Mouse (Mus musculus) neutrophil, adult 5-6 weeks (primary cell): ENCODE measurements around the gene Rnps1. TPM values are rescaled to one million over a fixed set of nuclear protein-coding genes. Genes with fewer than 3 reads are reported as not detected.
"Not testable (repeated sequence)": the region's sequence is repeated elsewhere in the genome, so short reads cannot be mapped to it uniquely, and the experiment has no call there.

Experiments used
- ATAC-seq: fragments of 151-379, 151-347 bp; 2 replicates; pipeline ENCODE4 v1.8.0; 2017; ENCODE audit warnings: mild to moderate bottlenecking, moderate TSS enrichment; ENCODE audit not compliant: insufficient number of reproducible peaks, poor library complexity, low FRiP score, severe bottlenecking; ENCODE audit errors: extremely low read depth
- total RNA-seq: library from RNA; stranded (forward); fragments of 200-1000 nt; gene quantifications from 2 replicates; pipeline ENCODE4 v1.2.3, GENCODE M21; 2017

The Rnps1 gene
- total RNA-seq, result 98.5 and 117 TPM in 2 replicates

DNA sequence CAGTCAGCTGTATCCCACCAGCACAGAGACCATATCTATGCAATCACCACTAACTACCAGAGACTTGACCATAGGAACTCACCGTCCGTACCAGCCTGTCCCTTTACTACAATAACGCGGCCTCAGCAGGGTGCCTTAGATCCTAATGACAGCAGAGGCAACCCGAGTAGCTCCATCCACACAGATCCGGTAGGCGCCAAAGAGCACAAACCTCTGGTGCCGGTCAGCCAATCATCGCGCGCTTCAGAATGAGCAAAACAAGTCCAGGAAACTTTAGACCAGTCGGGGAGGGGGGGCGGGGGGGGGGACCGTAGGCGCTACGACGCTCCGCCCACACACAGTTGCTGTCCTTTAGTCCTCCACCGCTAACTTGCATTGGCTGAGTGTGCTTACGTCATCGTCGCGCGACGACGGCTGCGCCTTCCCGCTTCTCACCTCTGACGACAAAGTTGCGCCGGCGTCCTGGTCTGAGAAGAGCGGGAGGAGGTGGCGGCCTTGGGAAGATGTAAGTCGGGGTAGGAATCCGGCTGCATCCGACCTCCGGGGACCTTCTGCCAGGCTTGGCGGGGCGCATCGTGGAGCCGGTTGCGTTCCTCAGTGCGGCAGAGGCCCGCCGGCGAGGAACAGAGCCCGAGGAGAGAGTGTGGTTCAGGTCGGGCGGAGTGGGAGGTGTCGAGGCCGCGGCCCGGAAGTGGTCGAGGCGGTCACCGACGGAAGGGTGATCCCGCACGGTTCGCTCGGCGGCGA, at the start of gene Rnps1:
Gene Rnps1, plus strand, starts transcription at position 336 of the 747 bp plus-strand sequence.
- ATAC-seq, result peak; percentile 88

DNA sequence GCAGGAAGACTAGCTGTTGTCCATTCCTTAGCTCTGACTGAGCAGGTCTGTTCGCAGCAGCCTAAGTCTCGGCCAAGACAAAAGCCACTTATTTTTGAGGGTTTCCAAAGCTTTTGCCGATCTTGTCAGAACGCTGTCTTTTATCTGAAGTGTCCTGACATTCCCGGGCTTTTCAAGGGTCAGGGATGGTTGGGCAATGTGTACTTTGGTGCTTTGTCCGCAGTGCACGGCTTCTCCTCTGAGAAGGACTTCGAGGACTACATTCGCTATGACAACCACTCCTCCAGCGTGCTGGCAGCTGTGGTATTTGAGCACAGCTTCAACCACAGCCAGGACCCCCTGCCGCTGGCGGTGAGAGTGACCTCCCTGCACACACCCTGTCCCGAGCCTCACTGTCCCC, 48.5 kb upstream of the Rnps1 start:
- ATAC-seq, result no peak

DNA sequence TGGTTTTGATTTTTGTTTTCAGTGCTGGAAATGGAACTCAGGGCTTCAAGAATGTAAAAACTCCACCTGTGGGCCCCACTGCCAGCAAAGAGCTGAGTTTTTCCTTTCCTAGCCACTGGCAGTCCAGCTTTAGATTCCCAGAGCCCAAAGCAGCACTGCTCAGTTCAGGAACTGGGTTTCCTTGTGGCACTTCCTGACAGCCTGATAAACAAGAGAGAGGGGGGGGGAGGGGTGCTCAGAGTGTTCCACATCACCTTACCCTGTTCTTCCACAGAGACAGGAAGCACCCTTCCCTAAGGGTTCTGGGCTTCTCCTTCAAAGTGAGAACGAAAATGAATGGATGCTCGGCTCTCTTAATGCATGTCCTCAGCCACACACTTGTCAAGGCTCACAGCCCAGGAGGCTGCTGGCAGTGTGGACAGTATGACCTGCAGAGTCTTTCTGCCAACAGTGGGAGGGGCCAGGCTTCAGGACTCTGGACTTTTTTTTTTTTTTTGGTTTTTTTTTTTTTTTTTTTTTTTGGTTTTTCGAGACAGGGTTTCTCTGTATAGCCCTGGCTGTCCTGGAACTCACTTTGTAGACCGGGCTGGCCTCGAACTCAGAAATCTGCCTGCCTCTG, 39.2 kb upstream of the Rnps1 start:
- ATAC-seq, result no peak

DNA sequence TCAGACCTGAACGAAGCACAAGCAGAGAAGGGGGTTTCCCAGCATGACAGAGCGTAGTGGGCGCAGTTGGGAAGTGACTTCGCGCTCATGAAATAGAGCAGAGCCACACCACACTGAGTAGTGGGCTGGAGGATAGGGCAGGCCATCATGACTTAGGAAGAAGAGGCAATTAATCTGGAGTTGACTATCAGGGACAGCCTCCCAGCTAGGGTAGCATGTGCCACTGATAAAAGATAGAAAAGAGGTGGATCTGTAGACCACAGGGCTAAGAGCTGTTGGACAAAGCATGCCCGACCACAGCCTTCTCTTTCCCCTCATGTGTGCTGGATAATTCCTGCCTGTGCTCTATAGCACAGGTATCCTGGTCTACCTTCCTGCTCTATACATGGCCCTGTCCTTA, 38.5 kb upstream of the Rnps1 start:
- ATAC-seq, result no peak

DNA sequence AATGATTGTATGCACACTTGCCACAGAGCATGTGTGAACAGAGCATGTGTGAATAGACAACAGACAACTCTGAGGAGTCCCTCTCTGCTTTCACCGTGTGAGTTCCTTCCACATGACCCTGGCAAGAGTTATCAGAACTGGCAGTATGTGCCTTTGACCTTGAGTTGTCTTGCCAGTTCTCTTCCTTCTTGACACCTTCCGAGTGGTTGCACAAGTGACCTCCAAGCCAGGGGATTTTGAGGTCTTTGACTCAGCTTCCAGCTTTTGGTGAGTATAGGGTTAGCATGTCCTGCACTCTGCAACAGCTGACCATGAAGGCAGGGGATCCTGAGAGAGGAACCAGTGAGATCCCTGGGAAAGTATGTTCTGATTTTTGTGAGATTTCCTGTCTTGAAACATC, 35.9 kb upstream of the Rnps1 start:
- no peak for ATAC-seq

DNA sequence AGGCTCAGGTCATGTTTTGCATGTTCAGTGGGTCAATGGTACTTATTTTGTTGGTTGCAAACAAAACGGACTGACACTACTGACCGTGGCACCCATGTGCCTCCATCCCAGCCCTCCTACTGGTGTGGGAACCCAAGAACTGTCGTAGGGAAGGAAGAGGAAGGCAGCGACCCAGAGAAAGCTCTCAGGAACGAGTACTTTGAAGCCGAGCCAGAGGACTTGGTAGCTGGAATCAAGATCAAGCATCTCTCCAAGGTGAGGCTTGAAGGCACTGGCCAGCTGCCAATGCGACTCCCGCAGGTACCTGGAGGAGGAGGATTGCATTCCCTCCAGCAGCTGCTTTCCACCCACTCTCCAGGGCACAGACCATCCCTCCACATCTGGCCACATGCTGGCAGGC, 30.6 kb upstream of the Rnps1 start:
- ATAC-seq, result no peak

DNA sequence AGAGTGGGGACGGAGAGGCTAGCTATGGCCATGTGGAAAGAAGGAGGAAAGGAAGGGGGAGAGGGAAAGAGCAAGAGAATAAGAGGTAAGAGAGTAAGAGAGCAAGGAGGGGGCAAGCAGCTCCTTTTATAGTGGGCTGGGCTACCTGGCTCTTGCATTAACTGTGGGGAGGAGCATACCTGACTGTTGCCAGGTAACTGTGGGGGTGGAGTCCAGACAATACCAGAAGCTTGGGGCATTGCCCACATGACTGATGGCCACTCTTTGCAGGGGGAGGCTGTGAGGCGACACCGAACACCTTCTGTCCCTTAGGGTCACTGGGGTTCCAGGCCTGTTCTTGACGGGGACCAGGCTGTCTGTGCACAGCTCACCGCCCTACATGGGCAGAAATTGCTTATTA, 25.7 kb upstream of the Rnps1 start:
- ATAC-seq, result no peak

DNA sequence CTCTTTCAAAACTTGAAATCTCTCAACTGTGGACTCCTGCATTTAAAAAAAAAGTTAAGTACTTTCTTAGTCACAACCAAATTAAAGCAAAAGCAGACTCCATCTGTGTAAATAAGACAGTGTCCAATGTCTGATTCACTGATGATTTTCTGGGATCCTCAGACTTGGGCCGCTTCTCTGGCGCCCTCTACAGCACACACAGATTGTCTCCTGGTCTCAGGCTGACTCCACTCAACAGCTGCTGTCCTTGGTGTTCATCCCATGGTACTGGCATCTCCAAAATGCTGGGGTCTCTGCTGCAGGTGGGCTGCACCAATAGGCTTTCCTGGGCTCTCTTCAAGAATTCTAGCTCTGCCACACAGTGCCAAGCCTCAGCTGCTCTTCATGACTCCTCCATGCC, 24.5 kb upstream of the Rnps1 start:
- ATAC-seq, result no peak

DNA sequence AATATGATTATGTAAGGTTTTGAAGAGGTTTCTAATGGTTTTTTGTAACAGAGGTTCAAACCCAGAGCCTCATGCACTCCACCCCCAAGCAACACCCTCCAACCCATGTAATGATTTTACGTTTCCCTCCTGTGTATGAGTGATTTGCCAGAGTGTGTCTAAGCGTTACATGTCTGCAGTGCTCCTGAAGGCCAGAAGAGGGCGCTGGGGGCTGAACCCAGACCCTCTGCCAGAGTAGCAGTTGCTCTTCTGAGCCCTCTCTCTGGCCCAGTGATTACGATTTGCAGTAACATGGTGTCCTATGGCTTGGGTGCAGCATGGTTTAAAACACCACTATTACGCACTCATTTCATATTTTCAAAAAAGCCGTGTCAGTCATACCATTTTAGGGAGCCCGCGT, 23.2 kb upstream of the Rnps1 start:
- no peak for ATAC-seq

DNA sequence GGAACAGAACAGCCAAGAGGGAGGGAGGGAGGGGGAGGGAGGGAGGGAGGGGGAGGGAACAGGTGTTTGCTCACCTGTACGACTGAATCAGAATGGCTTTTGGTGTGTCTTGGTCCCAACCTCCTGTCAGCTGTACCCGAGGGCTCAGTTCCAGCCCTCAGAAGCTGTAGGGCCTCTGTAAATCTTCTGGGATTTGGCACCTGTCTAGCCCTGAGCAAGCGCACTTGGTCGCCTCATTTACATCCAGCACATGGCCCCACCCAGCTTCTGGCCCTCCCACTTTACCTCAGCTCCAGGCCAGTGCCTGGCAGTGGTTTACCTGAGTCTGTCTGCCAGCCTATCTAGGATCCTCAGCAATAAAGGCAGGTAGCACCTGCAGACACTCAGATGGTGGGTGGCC, 20.8 kb upstream of the Rnps1 start:
- ATAC-seq, result no peak

DNA sequence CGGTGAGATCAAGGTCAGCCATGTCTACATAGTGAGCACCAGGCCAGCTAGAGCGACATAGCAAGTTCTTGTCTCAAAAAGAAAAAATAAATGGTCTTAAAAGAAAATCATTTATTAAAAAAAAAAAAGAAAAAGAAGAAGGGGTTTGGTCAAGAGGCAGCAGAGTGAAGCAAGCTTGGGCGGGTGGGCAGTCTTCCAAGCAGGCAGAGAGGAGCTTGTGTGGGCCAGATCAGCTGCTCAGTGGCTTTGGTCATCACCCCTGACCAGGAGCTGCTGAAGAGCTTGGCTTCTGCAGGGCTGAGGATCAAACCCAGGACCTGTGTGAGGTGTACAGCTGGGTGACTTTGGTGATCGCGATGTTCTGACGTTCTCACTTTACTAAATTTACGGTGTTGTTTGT, 19.9 kb upstream of the Rnps1 start:
- ATAC-seq, result no peak

DNA sequence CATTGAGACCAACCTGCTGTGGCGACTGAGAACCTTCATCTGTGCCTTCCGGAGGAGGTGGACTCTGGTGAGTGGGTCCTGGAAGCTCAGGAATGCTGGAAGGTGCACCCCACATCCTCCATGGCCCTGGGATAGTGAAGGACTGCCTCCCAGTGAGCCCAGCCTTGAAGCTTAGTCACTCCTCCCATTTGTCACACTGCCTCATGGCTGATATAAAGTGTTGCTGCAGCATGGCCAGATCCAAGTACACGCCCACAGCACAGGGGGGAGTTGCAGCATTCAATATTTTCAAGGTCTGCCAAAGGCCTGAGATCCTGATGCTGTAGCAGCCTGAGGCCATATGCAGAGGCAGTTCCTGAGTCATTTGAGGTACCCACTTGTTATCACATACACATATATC, 12.0 kb upstream of the Rnps1 start:
- no peak for ATAC-seq

DNA sequence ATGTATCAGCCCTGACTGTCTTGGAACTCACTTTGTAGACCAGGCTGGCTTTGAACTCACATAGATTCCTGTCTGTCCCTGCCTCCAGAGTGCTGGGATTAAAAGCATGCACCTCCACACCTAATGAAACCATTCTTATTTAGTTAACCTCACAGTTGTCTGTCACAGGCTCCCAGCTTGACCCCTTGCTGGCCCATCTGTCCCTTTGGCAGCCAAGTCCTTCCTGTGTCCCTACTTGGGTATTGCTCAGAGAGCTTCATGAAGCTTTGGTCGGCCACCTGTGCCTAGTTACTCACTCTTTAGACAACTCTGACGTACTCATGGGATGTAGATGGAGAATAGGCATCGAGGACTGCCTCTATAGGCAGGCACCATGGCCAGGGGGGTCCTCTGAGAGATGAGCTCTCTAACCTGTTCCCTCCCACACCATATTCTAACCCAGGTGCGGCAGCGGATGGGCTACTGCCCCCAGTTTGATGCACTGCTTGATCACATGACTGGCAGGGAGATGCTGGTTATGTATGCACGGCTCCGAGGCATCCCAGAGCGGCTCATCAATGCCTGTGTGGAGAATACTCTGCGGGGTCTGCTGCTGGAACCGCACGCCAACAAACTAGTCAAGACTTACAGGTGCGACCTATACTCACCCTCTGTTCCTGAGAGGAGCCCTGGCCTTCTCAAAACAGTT, 7.1 kb upstream of the Rnps1 start:
- no peak for ATAC-seq

DNA sequence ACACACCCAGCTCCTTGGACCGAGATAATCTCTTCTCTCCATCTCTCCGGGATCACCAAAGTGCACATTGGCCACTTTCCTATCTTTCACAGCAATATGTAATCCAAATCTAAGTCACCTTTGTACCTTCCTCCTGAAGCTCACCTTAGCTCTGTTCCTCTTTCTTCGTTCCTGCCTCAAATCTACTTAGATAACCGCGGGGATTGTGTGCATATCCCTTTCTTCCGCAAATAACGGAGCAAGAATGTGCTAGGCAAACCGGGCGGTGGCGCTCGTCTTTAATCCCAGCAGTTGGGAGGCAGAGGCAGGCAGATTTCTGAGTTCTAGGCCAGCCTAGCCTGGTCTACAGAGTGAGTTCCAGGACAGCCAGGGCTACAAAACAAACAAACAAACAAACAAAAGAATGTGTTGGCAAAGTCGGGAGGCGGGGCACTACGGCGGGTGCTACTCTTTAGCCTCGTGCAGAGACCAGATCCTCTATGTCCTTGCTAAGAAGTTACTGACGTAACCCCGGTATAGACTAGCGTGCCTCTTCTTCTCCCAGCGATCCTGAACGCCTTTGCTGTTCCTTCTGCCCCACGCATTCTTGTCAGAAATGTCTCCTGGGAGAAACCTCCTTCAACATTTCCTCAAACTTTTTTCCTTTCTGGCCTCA, 681 bp upstream of the Rnps1 start:
- no peak for ATAC-seq

DNA sequence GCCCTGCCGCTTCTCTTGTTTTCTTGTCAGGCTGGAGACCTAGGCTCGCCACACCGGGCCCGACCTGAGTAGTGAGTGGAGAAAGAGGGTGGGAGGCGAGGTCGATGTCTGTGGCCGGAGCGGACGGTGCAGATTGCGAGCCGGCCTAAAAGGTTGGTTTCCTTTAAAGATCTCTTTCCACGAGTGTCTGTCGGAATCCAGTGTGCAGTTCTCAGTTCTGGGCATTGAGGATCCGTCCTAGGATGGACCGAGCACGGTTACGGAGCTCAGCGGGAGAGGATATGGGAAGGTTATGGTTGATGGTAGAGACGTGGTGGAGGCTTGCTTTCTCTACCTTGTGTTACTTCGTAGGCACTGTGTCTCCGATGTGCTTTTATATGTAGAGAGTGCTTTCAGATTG, 646 bp downstream of the Rnps1 start:
- no peak for ATAC-seq

DNA sequence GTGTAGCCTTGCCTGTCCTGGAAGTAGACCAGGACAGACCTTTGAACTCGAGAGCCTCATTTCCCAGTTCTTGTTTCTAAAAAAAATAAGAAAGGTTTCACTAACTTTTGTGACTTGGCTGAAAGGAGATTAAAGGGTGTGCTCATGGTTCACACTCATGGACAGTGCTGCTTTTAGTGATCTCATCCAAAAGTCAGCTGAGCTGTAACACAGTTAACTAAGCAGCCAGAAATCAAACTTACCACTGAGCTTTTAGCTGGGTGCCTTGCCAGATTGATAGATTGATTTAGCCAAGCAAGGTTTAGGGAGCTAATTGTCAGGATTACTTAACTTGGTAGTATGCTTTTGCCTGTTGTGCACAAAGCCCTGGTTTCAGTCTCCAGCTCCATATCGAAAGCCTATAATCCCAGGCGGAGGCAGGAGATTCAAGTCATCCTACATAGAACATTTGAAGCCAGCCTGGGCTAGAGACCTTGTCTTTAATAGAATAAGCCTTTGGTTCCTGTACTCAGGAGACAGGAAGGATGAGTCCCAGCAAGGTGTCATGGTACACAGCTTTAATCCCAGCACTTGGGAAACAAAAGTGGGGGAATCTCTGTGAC, 1.8 kb downstream of the Rnps1 start:
- ATAC-seq, result no peak

DNA sequence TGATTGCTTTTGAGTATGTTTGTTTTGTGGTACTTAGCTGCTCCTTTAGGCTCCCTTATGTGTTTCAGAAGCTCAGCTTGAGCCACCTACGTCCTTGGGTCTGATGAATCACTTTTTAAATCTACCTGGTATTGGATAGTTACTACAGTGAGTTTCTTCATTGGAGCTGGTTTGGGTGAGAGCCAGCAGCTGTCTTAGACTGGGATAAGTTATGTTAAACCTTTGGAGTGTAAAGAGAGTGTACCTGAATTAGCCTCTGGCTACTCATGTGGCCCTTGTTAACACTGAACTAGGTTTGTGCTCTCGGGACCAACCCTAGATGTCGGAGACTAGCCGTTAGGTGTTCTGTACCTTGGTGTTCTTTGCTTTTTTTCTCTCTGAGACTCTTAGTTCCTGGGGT, 8.7 kb downstream of the Rnps1 start:
- ATAC-seq, result no peak

DNA sequence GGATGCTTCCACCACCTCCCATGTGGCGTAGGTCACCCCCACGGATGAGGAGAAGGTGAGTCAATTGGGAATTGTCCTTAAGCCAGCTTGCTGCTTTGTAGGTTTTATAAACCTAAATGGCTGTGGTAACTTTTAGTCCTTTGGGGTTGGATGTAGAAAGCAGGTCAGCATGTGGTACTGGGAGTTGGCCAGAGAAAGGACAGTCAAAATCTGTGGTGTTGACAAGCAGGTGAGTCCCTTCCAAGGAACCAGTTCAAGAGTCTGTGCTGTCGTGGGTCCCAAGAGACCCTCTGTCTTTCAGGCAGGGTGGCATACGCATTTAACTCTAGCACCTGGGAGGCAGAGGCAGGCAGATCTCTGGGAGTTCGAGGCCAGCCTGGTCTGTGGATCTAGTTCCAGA, 10.1 kb downstream of the Rnps1 start:
- no peak for ATAC-seq

DNA sequence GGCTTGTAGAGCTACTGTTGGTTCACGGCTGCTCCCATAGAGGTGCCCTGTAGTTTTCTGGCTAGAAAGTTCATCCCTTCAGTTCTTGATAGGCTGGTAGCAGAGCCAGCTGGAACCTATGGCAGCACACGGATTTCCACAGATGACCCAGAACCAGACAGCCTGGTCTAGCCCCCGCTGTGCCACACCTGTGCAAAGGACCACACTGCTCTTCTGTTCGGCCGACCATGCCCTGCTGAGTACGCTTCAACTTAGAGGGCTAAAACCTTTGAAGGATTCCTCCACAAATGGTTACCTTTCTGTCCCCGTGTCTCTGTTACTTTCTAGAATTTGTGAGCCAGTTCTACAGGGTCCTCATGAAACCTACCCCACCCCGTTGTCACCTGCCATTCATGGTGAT, 11.0 kb downstream of the Rnps1 start:
- not testable (repeated sequence) for ATAC-seq
